Mouse (Mus musculus) thymus, adult 2 months (tissue): ENCODE data around the gene Rbfox3.

ENCODE experiments used
- CTCF ChIP-seq: fragments of 200-500 bp; IDR thresholded peaks from 2 replicates; pipeline ENCODE4 v1.5.1; 2012; ENCODE audit warnings: mild to moderate bottlenecking, control low read depth, low read length, moderate library complexity, borderline replicate concordance; ENCODE audit not compliant: control insufficient read depth, poor library complexity, insufficient read depth; ENCODE audit errors: extremely low read depth
- POLR2A ChIP-seq: fragments of 200-500 bp; IDR thresholded peaks from 2 replicates; pipeline ENCODE4 v1.6.1; 2012; ENCODE audit warnings: mild to moderate bottlenecking, low read length, control low read depth, moderate library complexity; ENCODE audit not compliant: control insufficient read depth, poor library complexity, insufficient read depth; ENCODE audit errors: extremely low read depth

- TF ChIP-seq CTCF: no peak
- no peak for TF ChIP-seq POLR2A
These were observed 20.4 kb downstream of the Rbfox3 start for GRCm38 (mm10) chr11:118890992-118891398.
